Mouse (Mus musculus) adrenal gland, adult (tissue): ENCODE results near the gene Gm43951.

Source experiments
- DNase-seq, 2 experiments: peaks; one replicate each; pipeline ENCODE4 v3.0.0; 2022 to 2023; ENCODE audit warnings: low spot score in 1 of 2; ENCODE audit not compliant: inconsistent age in 2 of 2

Gene Gm43951

GRCm38 (mm10) chr11:72206341-72207203, at the start of gene Gm43951:
TSS of gene Gm43951 (minus strand) at chr11:72206840.
- DNase-seq, result peak; percentile 42 to 76

GRCm38 (mm10) chr11:72256441-72256840, 49.8 kb upstream of the Gm43951 start:
- no peak for DNase-seq

- no peak for DNase-seq
These were observed 49.0 kb upstream of the Gm43951 start for GRCm38 (mm10) chr11:72255629-72256028.

GRCm38 (mm10) chr11:72245196-72245753, 38.6 kb upstream of the Gm43951 start:
- no peak for DNase-seq

GRCm38 (mm10) chr11:72240062-72240860, 33.6 kb upstream of the Gm43951 start:
- no peak for DNase-seq

GRCm38 (mm10) chr11:72234013-72234412, 27.4 kb upstream of the Gm43951 start:
- no peak for DNase-seq

GRCm38 (mm10) chr11:72232991-72233390, 26.4 kb upstream of the Gm43951 start:
- DNase-seq, result no peak

- DNase-seq, result no peak
These were observed 25.4 kb upstream of the Gm43951 start for GRCm38 (mm10) chr11:72232068-72232467.

- DNase-seq, result no peak
These were observed 21.9 kb upstream of the Gm43951 start for GRCm38 (mm10) chr11:72228513-72228912.

- DNase-seq, result no peak
These were observed 20.3 kb upstream of the Gm43951 start for GRCm38 (mm10) chr11:72226901-72227300.

GRCm38 (mm10) chr11:72226020-72226791, 19.6 kb upstream of the Gm43951 start:
- DNase-seq, result no peak

- peak; percentile 57 to 91 for DNase-seq
These were observed 18.2 kb upstream of the Gm43951 start for GRCm38 (mm10) chr11:72224865-72225264.

- DNase-seq, result no peak
These were observed 16.8 kb upstream of the Gm43951 start for GRCm38 (mm10) chr11:72223414-72223813.

- DNase-seq, result peak; percentile 52 to 83
These were observed 14.6 kb upstream of the Gm43951 start for GRCm38 (mm10) chr11:72221278-72221677.

GRCm38 (mm10) chr11:72217116-72217515, 10.5 kb upstream of the Gm43951 start:
- peak in 1 of 2 experiments; percentile 38 for DNase-seq

GRCm38 (mm10) chr11:72215410-72215797, 8.8 kb upstream of the Gm43951 start, which contains the start of gene Med31:
TSS of gene Med31 (minus strand) at chr11:72215592.
- peak; percentile 85 to 95 for DNase-seq

GRCm38 (mm10) chr11:72214591-72215409, 8.2 kb upstream of the Gm43951 start:
- DNase-seq, result peak; percentile 96 to 98

- no peak for DNase-seq
These were observed 1.3 kb upstream of the Gm43951 start for GRCm38 (mm10) chr11:72207834-72208377.

- peak; percentile 92 to 98 for DNase-seq
These were observed 679 bp upstream of the Gm43951 start, which contains the start of the genes 4933427D14Rik and Txndc17 for GRCm38 (mm10) chr11:72207204-72207833. TSS of gene 4933427D14Rik (minus strand) at chr11:72207459. TSS of gene Txndc17 (plus strand) at chr11:72207547.
